Mouse (Mus musculus): Measurements from ENCODE around the gene Maml2. TPM values are rescaled to one million over a fixed set of nuclear protein-coding genes. Genes with fewer than 3 reads are reported as not detected.

The Maml2 gene
- total and polyA plus RNA-seq, 2 experiments from 2014 or later, result 11.4 to 11.6 TPM

- Histone ChIP-seq H3K36me3 (ENCODE audit: insufficient read depth, low read length) (no peaks in the 10 kb centered on the region), H3K4me1 (ENCODE audit: insufficient read depth, low read length) (no peaks in the 10 kb centered on the region), H3K27me3 (ENCODE audit: insufficient read depth, low read length) (no peaks in the 10 kb centered on the region), H3K27ac (no peak overlapping the region), H3K9me3 (ENCODE audit: low read length) (no peaks in the 10 kb centered on the region), H3K4me3 (ENCODE audit: low read length) (no peak overlapping the region), H3K4me2 (ENCODE audit: low read depth, low read length) (no peak overlapping the region), H3K9ac (replicated peaks; ENCODE audit: low read length) (no peak overlapping the region)
- no peak for DNase-seq (ENCODE audit: low spot score)
- no peak for ATAC-seq
- TF ChIP-seq CTCF (IDR thresholded peaks at IDR 0.05; ENCODE audit: low read depth), result no peak
- 70% methylated on average over 2 of the region's 2 CpGs for WGBS
Measured at GRCm38 (mm10) chr9:13287482-13287881, 10.3 kb upstream of the Maml2 start.

- WGBS, result under 1% methylated on average over 28 of the region's 28 CpGs
- Histone ChIP-seq H3K4me2 (ENCODE audit: low read depth, low read length) (peak overlapping the region; percentile 76), H3K9ac (replicated peaks; ENCODE audit: low read length) (peak overlapping the region; percentile 66), H3K4me1 (ENCODE audit: insufficient read depth, low read length) (peaks cover 24% of the 10 kb centered on the region), H3K36me3 (ENCODE audit: insufficient read depth, low read length) (no peaks in the 10 kb centered on the region), H3K27me3 (ENCODE audit: insufficient read depth, low read length) (no peaks in the 10 kb centered on the region), H3K4me3 (ENCODE audit: low read length) (peak overlapping the region; percentile 47), H3K27ac (peak overlapping the region; percentile 75), H3K9me3 (ENCODE audit: low read length) (no peaks in the 10 kb centered on the region)
- peak; percentile 94 for ATAC-seq
- peak; percentile 91 for DNase-seq (ENCODE audit: low spot score)
- peak; percentile 79 for TF ChIP-seq CTCF (IDR thresholded peaks at IDR 0.05; ENCODE audit: low read depth)
Measured at GRCm38 (mm10) chr9:13296274-13297121, 1.3 kb upstream of the Maml2 start.

- no peak for ATAC-seq
- Histone ChIP-seq H3K4me3 (ENCODE audit: low read length) (peak overlapping the region; percentile 47), H3K9me3 (ENCODE audit: low read length) (no peaks in the 10 kb centered on the region), H3K4me2 (ENCODE audit: low read depth, low read length) (peak overlapping the region; percentile 76), H3K36me3 (ENCODE audit: insufficient read depth, low read length) (no peaks in the 10 kb centered on the region), H3K27me3 (ENCODE audit: insufficient read depth, low read length) (no peaks in the 10 kb centered on the region), H3K4me1 (ENCODE audit: insufficient read depth, low read length) (peaks cover 29% of the 10 kb centered on the region), H3K9ac (replicated peaks; ENCODE audit: low read length) (peak overlapping the region; percentile 66), H3K27ac (peak overlapping the region; percentile 75)
- no peak for TF ChIP-seq CTCF (IDR thresholded peaks at IDR 0.05; ENCODE audit: low read depth)
- under 1% methylated on average over 12 of the region's 12 CpGs for WGBS
- DNase-seq (ENCODE audit: low spot score), result peak; percentile 33
Measured at GRCm38 (mm10) chr9:13297122-13297667, 562 bp upstream of the Maml2 start.

GRCm38 (mm10) chr9:13298513-13298878, 739 bp downstream of the Maml2 start:
- Histone ChIP-seq H3K4me1 (ENCODE audit: insufficient read depth, low read length) (peaks cover 33% of the 10 kb centered on the region), H3K36me3 (ENCODE audit: insufficient read depth, low read length) (no peaks in the 10 kb centered on the region), H3K4me2 (ENCODE audit: low read depth, low read length) (peak overlapping the region; percentile 76), H3K9me3 (ENCODE audit: low read length) (no peaks in the 10 kb centered on the region), H3K9ac (replicated peaks; ENCODE audit: low read length) (peak overlapping the region; percentile 66), H3K4me3 (ENCODE audit: low read length) (peak overlapping the region; percentile 47), H3K27ac (peak overlapping the region; percentile 75), H3K27me3 (ENCODE audit: insufficient read depth, low read length) (no peaks in the 10 kb centered on the region)
- DNase-seq (ENCODE audit: low spot score), result no peak
- ATAC-seq, result no peak
- WGBS, result 8% methylated on average over 9 of the region's 9 CpGs
- no peak for TF ChIP-seq CTCF (IDR thresholded peaks at IDR 0.05; ENCODE audit: low read depth)

GRCm38 (mm10) chr9:13299190-13299589, 1.4 kb downstream of the Maml2 start:
- no peak for DNase-seq (ENCODE audit: low spot score)
- no peaks in the 10 kb centered on the region for H3K27me3 ChIP-seq (ENCODE audit: insufficient read depth, low read length)

GRCm38 (mm10) chr9:13300041-13300441, 2.3 kb downstream of the Maml2 start:
- peak overlapping the region; percentile 47 for H3K4me3 ChIP-seq (ENCODE audit: low read length)
- peak overlapping the region; percentile 76 for H3K4me2 ChIP-seq (ENCODE audit: low read depth, low read length)
- no peaks in the 10 kb centered on the region for H3K27me3 ChIP-seq (ENCODE audit: insufficient read depth, low read length)
- ATAC-seq (no peak), DNase-seq (ENCODE audit: low spot score) (peak; percentile 59)
- H3K27ac ChIP-seq, result peak overlapping the region; percentile 75
- no peaks in the 10 kb centered on the region for H3K36me3 ChIP-seq (ENCODE audit: insufficient read depth, low read length)
- 23% methylated on average over 3 of the region's 3 CpGs for WGBS
- H3K9ac ChIP-seq (replicated peaks; ENCODE audit: low read length), result peak overlapping the region; percentile 39; the same call in 1 of the 2 replicates
- no peaks in the 10 kb centered on the region for H3K9me3 ChIP-seq (ENCODE audit: low read length)
- TF ChIP-seq CTCF (IDR thresholded peaks at IDR 0.05; ENCODE audit: low read depth), result no peak
- peaks cover 40% of the 10 kb centered on the region for H3K4me1 ChIP-seq (ENCODE audit: insufficient read depth, low read length)

More at GRCm38 (mm10) chr9:13299190-13299589, 1.4 kb downstream of the Maml2 start:
- H3K4me3 ChIP-seq (ENCODE audit: low read length), result peak overlapping the region; percentile 47
- TF ChIP-seq CTCF (IDR thresholded peaks at IDR 0.05; ENCODE audit: low read depth), result no peak
- H3K9me3 ChIP-seq (ENCODE audit: low read length), result no peaks in the 10 kb centered on the region
- peak overlapping the region; percentile 76 for H3K4me2 ChIP-seq (ENCODE audit: low read depth, low read length)
- 48% methylated on average over 6 of the region's 6 CpGs for WGBS
- no peak for ATAC-seq
- H3K4me1 ChIP-seq (ENCODE audit: insufficient read depth, low read length), result peaks cover 40% of the 10 kb centered on the region
- peak overlapping the region; percentile 75 for H3K27ac ChIP-seq
- no peaks in the 10 kb centered on the region for H3K36me3 ChIP-seq (ENCODE audit: insufficient read depth, low read length)
- H3K9ac ChIP-seq (replicated peaks; ENCODE audit: low read length), result peak overlapping the region; percentile 14; the same call in 1 of the 2 replicates

Measured in hindbrain, postnatal 0 days (tissue).